Mouse (Mus musculus) adrenal gland (tissue): ENCODE measurements at regions not wholly inside any gene's neighbourhood (a gene's known extent, or its start where the extent isn't known, plus 50 kb on each side); places are given as distances from the start of the nearest gene placed in this dataset.

ENCODE experiments used
- intact Hi-C: fragments of 180-260 bp; cut with DNase I; formaldehyde crosslinking; loops from one replicate; pipeline ENCODE4 v1.15.1; 2025

DNA sequence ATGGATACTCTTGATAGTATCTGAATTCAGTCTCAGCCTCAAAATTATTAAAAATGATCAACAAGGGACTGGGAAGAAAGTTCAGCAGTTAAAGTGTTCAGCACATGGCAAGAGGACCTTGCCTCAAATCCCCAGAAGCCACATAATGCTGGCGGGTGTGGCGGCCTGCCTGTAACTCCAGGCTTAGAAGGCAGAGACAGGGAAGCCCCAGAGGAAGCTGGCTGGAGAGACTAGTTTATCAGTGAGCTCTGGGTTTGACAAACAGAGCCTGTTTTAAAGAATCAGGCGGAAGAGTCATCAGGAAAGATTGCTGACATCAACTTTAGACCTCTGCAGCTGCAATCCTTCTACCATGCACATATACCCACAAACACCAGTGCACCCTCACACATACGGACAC, 52.1 kb upstream of the Fyn start:
- intact Hi-C loops, result no loop called here

DNA sequence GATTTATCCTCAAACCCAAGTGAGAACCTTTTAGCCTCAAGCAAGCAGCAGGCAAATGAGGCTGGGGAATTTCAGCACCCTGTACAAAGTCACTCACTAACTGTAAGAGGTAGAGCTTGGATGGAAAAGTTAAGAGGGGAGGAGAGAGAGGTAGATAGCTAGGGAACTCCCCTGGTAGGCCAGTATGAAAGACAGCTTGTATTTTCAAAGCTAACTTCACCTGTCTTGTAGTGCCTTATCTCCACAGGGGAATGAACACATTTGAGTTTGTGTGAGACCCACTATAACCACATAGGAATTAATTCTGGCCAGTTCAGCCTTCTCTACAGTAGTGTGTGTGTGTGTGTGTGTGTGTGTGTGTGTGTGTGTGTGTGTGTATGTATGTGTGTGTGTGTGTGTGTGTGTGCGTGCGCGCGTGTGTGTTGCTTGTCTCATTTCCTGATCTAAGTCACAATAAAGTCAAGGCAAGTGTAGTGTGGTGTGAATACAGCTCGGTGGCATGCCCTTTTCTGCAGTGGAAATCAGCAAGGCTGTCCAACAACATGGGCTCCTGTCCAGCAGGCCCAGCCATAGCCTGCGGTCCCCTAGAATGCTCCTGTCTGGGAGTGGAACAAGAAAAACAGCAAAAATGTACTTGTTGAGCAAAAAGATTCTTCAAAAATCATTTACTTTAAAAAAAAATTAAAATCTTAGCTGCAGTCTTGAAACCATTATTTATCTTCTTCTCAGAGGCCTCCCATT, 53.1 kb upstream of the Fyn start:
- intact Hi-C loops, result no loop called here

- intact Hi-C loops, result no loop called here
Measured at GRCm38 (mm10) chr10:39311501-39311900, 57.2 kb upstream of the Fyn start.

DNA sequence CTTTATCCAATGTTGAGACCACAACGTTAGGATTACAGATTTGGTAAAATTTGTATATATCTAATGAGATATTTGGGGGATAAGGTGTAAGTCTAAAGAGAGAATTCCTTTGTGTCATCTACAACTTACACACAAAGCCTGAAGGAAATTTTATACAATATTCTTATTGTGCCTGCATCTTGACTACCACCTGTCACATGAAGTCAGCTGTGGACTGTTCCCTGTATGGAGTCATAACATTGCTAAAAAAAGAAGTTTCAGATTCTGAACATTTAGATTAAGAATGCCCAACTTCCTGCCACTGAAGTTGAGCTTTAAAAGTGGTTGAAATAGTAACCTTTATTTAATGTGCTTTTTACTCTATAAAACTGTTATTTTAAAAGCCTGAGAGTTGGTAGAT, 60.1 kb upstream of the Fyn start:
- intact Hi-C loops, result no loop called here

DNA sequence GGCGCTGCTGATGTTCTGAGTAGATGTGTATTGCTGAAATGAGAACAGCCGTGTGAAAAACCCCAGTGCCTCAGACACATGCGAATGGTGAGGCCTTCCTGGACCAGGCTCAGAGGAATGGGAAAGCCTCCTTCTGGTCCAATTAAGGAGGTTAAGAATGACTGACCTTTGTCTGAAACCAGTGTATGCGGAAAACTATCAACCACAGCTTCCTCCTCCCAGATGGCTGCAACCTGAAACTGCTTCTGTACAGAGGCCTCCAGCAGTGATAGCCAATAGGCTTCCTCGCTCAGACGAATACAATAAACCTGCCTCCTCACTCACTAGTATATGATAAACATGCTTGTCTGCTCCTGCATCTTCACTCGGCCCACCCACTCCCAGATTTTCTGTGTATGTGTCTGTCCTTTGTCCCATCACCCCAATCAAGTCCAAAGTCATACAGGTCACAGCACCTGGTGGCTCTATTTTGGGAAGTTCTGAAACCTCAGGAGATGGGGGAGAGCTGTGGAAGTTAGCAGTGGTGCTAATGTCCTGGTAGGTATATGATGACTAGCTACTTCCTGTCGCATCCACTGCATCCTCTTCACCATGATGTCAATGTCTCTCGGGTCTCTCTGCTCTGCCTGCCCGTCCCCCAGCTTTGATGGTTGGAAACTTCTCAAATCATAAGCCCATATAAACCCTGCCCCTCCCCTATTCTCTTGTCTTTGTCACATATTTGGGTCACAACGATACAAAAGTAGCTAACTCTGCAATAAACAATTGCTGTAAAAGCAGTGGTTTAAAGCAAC, 75.8 kb upstream of the Fyn start:
- intact Hi-C loops, result no loop called here

DNA sequence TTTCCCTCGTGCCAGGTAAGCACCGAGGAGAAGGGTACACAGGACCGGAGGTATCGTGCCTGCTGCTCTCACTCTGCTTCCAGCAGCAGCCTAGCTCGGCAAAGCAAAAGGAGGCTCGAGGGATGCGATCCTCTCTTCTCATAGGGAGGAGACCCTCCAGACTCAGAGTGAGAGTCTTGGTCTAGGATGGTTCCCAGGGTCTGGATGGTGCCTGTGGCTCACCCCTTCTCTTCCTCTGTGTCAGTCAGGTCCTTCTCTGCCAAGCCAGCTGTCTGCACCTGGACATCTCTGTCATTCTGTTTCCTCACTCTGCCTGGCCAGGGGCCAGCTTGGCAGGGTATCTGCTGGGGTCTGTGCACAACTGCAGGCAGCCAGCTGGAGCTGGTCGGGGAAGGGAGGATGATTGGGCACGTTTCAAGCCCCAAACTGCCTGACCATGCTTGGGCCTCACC, 76.9 kb upstream of the Fyn start:
- intact Hi-C loops, result no loop called here

- intact Hi-C loops, result no loop called here
Measured at GRCm38 (mm10) chr10:39291134-39291746, 77.4 kb upstream of the Fyn start.

GRCm38 (mm10) chr10:39290245-39290644, 78.4 kb upstream of the Fyn start:
- intact Hi-C loops, result no loop called here

DNA sequence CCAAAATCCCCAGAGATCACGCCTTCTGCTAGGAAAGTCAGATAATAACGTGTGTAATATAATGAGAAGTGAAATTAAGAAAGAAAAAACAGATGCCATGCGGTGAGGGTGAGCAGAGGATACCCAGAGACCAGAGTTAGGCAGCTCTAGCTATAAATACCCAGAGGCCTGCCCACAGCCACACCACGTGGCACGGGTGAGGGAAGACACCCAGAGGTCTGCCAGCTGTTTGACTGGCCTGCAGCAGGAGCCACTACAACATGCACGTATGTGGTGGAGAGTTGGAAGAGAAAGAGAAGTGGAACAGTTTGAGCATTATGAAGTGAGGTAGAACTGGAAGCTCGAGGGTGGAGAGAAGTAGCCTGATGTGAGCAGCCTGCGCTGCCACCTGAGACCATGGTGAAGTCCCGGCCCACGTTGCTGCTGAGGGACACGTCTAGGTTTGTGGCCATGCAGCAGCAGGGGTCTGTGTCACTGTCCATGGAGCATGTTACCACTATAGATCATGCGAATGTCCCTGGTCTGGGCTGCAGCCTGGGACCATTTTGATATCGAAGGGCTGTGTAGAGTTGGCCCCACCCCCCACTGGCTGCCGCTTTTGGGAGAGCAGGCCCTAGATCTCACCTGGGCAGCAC, 88.2 kb upstream of the Fyn start:
- intact Hi-C loops, result no loop called here

DNA sequence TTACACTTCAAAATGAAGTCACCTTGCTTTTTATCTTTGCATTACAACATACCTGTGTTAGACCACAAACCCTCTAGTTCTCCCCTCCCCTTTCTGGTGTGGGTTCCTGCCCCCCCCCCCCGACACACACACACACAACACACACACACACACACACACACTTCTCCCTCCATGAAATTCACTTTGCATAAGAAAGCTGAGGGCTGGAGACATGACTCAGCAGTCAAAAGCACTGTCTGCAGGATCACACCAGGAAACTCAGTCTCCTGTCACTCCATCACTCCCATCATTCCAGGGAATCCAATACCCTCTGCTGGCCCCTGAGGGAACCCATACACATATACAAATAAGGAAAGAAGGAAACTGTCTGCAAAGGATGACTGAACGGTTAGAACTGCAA, 94.5 kb upstream of the Fyn start:
- intact Hi-C loops, result no loop called here

- intact Hi-C loops, result no loop called here
Measured at GRCm38 (mm10) chr10:39273426-39273825, 95.2 kb upstream of the Fyn start.

DNA sequence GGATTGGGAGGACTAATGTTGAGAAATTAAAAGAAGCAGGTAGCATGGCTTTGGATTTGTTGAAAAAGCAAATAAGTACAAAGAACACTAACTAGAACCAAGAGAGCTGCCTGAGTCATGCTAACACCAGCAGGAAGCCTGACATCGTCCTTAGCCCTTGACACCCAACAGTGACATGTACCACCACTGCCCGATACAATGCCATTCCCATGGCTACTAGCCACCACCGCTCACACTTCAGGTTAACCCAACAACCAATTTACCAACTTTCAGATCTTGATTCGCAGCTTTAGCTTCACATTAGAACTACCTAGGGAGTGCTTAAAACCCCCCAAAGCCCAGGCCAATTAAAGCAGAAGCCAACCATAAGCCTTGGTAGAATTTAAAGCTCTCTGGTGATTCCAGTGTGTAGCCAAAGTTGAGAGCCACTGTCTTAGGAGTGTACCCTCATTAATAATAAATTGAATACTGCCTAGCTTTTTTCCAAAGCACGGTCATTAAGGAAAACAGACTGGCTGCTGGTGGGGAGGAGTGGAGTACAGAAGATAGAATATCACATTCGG, 96.2 kb upstream of the Fyn start:
- intact Hi-C loops, result no loop called here

DNA sequence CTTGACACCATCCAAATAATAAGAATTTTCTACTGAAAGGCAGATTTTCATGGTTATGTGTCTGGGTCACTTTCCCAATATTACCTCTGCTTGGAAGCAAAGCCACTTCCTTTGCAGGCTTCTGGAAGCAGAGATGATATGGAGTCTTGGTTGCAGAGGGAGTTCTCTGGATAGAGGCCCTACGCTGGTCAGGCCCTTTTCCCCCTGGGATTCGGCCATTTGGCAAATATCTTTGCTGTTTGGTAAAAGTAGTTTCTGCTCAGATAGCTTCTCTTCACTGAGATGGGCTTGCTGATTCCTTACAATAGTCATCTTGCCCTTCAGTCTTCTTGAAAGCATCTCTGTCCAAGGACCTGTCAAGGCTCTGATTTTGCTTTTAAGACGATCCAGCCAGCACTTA, 98.2 kb upstream of the Fyn start:
- intact Hi-C loops, result no loop called here

- intact Hi-C loops, result no loop called here
Measured at GRCm38 (mm10) chr10:39267236-39267635, 101.4 kb upstream of the Fyn start.

DNA sequence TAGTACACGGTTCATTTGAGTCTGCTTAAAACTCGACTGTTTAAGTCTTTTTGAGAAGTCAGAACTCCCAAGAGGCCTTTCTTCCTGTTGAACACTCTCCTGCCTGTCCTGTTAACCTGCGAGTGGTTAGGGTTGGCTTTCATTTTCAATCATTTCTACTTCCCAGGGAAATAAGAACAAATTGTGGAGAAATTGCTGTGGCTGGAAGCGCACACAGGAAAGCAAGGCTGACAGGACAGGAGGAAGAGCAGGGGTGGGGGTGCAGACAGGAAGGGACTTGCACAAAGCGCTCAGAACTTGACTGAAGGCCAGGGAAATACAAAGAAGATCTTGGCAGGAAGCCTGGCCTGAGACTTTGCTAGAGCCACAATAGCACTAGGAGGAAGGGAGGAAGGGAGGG, 102.2 kb upstream of the Fyn start:
- intact Hi-C loops, result no loop called here

GRCm38 (mm10) chr10:39262466-39262865, 98.9 kb upstream of the Ccn6 start:
- intact Hi-C loops, result no loop called here

DNA sequence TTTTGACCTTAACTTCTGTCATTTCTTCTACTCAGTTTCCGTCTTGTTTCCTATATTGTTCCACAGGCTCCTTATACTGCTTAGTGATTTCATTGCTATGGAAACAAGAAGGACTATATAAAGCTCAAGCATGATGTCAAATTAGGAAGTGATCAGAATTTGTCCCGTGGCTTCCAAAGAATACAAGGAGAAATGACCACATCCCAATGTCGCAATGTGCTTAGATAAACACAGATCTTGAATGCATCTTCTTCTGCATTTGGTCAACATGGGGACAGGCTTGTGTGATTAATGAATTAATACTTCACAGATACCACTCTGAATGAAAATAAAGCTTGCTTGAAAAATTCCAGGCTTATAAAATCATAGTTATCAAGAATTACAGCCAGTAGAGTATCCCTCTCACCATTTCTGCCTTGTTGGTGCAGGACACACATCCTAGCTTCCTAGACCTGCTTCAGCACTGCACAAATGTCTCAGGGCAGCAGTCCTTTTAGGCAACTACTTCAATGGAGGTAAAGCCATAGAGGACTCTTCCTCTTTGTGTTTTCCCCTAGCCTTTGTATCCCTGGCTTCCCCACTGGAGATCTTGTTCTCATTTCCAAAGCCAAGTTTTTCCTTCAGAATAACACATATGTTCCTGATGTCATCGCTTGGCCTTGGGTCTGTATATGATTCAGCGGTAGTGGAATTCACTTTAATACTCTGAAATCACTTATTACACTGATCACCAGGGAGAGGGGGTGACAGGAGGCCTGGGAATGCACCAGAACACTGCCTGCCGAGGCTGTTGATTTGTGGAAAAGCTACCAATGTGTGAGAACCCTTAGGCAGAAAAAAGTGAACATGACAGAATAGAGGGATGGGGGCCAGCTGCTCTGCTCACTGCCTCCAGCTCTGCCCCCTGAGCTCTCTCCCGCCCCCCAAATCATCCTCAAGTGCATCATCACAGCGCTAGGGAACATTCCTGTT, 97.9 kb upstream of the Ccn6 start:
- intact Hi-C loops, result no loop called here

DNA sequence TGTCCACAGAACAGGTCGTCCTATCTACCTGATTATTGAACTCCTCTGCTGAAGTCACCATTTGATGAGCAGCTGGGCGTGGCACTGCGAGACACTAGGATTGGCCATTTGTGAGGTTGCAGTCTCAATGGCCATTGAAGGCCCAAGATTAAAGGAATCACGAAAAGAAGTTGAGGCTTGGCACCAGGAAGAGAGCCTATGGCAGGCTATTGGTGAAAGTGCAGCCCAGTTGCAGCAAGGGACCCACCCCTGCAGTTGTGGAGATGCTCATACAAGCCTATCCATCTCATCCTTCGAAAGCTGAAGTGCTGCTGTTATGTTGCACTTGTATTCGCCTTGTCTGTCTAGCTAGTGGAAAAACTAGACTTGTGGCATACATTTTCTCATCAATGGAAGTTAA, 96.5 kb upstream of the Ccn6 start:
- intact Hi-C loops, result no loop called here

DNA sequence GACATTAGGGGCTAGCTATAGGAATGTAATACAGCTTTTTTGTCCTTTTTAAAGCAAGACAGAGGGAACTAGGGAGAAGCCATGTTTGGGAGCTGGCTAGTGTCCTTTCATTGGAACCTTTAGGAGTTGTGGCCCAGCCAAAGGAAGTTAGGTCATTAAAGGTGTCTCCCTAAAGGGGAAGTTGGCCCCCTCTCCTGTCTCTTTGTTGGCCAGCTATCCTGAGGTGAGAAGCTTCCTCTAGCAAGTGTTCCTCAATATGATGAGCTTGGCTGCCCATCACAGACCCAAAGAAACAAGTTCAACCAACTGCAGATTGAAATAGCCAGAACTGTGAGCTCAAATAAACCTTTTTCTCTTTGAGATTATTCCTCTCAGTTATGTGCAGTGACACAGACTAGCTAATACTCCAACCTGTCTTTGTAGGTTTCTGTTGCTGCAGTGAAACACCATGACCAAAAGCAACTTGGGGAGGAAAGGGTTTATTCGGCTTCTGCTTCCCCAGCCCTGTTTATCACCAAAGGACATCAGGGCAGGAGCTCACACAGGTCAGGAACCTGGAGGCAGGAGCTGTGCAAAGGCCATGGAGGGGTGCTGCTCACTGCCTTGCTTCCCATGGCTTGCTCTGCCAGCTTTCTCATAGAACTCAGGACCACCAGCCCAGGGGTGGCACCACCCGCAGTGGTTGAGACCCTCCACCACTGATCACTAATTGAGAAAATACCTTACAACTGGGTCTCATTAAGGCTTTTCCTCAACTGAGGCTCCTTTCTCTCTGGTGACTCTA, 94.0 kb upstream of the Ccn6 start:
- intact Hi-C loops, result no loop called here

DNA sequence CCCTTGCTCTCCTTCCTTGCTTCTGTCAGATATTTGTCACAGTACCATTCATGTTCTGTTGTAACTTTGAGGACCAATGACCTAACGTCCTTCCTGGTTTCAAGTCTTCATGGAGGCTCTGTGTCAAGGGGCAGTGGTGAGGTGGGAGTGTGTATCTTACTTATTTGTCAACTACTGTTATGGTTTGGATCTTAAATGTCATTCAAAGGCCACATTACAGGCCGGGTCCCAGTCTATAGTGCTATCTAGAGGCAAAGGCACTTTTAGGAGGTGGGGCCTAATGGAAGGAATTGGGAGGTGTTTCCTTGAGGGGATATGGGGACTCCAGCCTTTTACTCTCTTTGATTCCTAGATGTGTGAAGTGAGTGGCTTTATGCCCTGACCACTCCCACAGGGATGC, 91.0 kb upstream of the Ccn6 start:
- intact Hi-C loops, result no loop called here
